Mouse (Mus musculus) limb, embryonic 12.5 days (tissue): ENCODE data around the gene Gpat3. TPM values are rescaled to one million over a fixed set of nuclear protein-coding genes. Genes with fewer than 3 reads are reported as not detected.

ENCODE experiments used
- ATAC-seq: fragments of 200-750 bp; cut with Nextera tagmentation; 2 replicates; pipeline ENCODE4 v1.8.0; 2017; ENCODE audit warnings: low read depth, moderate TSS enrichment; ENCODE audit not compliant: insufficient number of reproducible peaks, insufficient read depth, low FRiP score, low TSS enrichment
- H3K27ac ChIP-seq: fragments of 300-500 bp; sonication (generic); 2 replicates; pipeline ENCODE4 v1.5.1; 2016; ENCODE audit warnings: mild to moderate bottlenecking, moderate library complexity
- H3K27me3 ChIP-seq: fragments of 300-500 bp; sonication (generic); 2 replicates; pipeline ENCODE4 v1.6.1; 2016; ENCODE audit warnings: mild to moderate bottlenecking, moderate library complexity
- H3K36me3 ChIP-seq: fragments of 300-500 bp; sonication (generic); 2 replicates; pipeline ENCODE4 v1.6.1; 2016; ENCODE audit warnings: mild to moderate bottlenecking, moderate library complexity
- H3K4me1 ChIP-seq: fragments of 300-500 bp; sonication (generic); replicated peaks from 2 replicates; pipeline ENCODE4 v1.6.1; 2016
- H3K4me2 ChIP-seq: fragments of 300-500 bp; sonication (generic); 2 replicates; pipeline ENCODE4 v1.6.1; 2016; ENCODE audit warnings: mild to moderate bottlenecking, moderate library complexity
- H3K4me3 ChIP-seq: fragments of 300-500 bp; sonication (generic); replicated peaks from 2 replicates; pipeline ENCODE4 v1.5.1; 2016; ENCODE audit warnings: mild to moderate bottlenecking
- H3K9ac ChIP-seq: fragments of 300-500 bp; sonication (generic); replicated peaks from 2 replicates; pipeline ENCODE4 v1.6.1; 2016; ENCODE audit warnings: mild to moderate bottlenecking, moderate library complexity
- H3K9me3 ChIP-seq: fragments of 300-500 bp; sonication (generic); 2 replicates; pipeline ENCODE4 v1.6.1; 2016; ENCODE audit warnings: mild to moderate bottlenecking, moderate library complexity
- WGBS: fragments of 180-500 bp; shearing (Covaris S2); methylation state at CpG from one replicate; pipeline ENCODE4 v1.1.7; 2016; 5-methylcytosine and 5-hydroxymethylcytosine counted together
- polyA plus RNA-seq: library from polyadenylated mRNA; unstranded; fragments of >200 nt; fragmentation: Nextera tagmentation; extraction: Ambion mirVana; gene quantifications from 2 replicates; pipeline ENCODE4 v1.2.1, GENCODE M21; 2016

Gene Gpat3
- polyA plus RNA-seq, result 0.89 and 1.2 TPM in 2 replicates

- no peaks in the 10 kb centered on the region for H3K36me3 ChIP-seq
- peak within 1 kb of the TSS; percentile 98 for H3K4me2 ChIP-seq
- under 1% methylated on average over 16 of the region's 16 CpGs for WGBS
- H3K9me3 ChIP-seq, result peaks cover 12% of the 10 kb centered on the region; the same call in 1 of the 2 replicates
- H3K4me1 ChIP-seq, result peaks cover 15% of the 10 kb centered on the region
- H3K27ac ChIP-seq, result no peak within 1 kb of the TSS
- H3K9ac ChIP-seq, result peak within 1 kb of the TSS; percentile 63
- peaks cover 56% of the 10 kb centered on the region for H3K27me3 ChIP-seq
- no peak for ATAC-seq
- H3K4me3 ChIP-seq, result peak within 1 kb of the TSS; percentile 62
These were observed at the start of gene Gpat3 for GRCm38 (mm10) chr5:100845485-100845847. Gene Gpat3, plus strand, starts transcription at chr5:100845713.

GRCm38 (mm10) chr5:100798165-100798860, 47.2 kb upstream of the Gpat3 start, which contains the start of the genes Helq and Mrps18c:
Gene Helq, minus strand, starts transcription at chr5:100798598.
Gene Mrps18c, plus strand, starts transcription at chr5:100798627.
- H3K4me2 ChIP-seq, result peak within 1 kb of the TSS; percentile 93
- under 1% methylated on average over 67 of the region's 67 CpGs for WGBS
- peak within 1 kb of the TSS; percentile 76 for H3K4me3 ChIP-seq
- no peaks in the 10 kb centered on the region for H3K9me3 ChIP-seq
- ATAC-seq, result peak; percentile 96
- H3K27me3 ChIP-seq, result no peaks in the 10 kb centered on the region
- peaks cover 11% of the 10 kb centered on the region for H3K4me1 ChIP-seq
- H3K9ac ChIP-seq, result peak within 1 kb of the TSS; percentile 78
- peaks cover 49% of the 10 kb centered on the region for H3K36me3 ChIP-seq
- H3K27ac ChIP-seq, result no peak within 1 kb of the TSS

- Histone ChIP-seq H3K9me3 (no peaks in the 10 kb centered on the region), H3K4me3 (no peak overlapping the region), H3K36me3 (peaks cover 23% of the 10 kb centered on the region), H3K4me2 (no peak overlapping the region), H3K4me1 (peaks cover 5% of the 10 kb centered on the region), H3K9ac (no peak overlapping the region), H3K27me3 (no peaks in the 10 kb centered on the region), H3K27ac (no peak overlapping the region)
- WGBS, result 84% methylated on average over 4 of the region's 4 CpGs
- ATAC-seq, result no peak
These were observed 27.2 kb upstream of the Gpat3 start for GRCm38 (mm10) chr5:100818341-100818740.

GRCm38 (mm10) chr5:100819568-100820480, 25.7 kb upstream of the Gpat3 start:
- Histone ChIP-seq H3K27ac (peak overlapping the region; percentile 93), H3K9me3 (no peaks in the 10 kb centered on the region), H3K36me3 (peaks cover 11% of the 10 kb centered on the region; the same call in 1 of the 2 replicates), H3K4me1 (peaks cover 5% of the 10 kb centered on the region), H3K4me3 (peak overlapping the region; percentile 71), H3K9ac (peak overlapping the region; percentile 98), H3K4me2 (peak overlapping the region; percentile 67), H3K27me3 (no peaks in the 10 kb centered on the region)
- 32% methylated on average over 16 of the region's 16 CpGs for whole genome bisulfite sequencing
- no peak for ATAC-seq

- peak within 1 kb of the TSS; percentile 67 for H3K4me2 ChIP-seq
- peak within 1 kb of the TSS; percentile 93 for H3K27ac ChIP-seq
- WGBS, result under 1% methylated on average over 63 of the region's 63 CpGs
- H3K9ac ChIP-seq, result peak within 1 kb of the TSS; percentile 98
- no peaks in the 10 kb centered on the region for H3K9me3 ChIP-seq
- peaks cover 5% of the 10 kb centered on the region for H3K4me1 ChIP-seq
- H3K27me3 ChIP-seq, result no peaks in the 10 kb centered on the region
- H3K4me3 ChIP-seq, result peak within 1 kb of the TSS; percentile 71
- ATAC-seq, result peak; percentile 86
- peaks cover 8% of the 10 kb centered on the region; the same call in 1 of the 2 replicates for H3K36me3 ChIP-seq
These were observed 24.9 kb upstream of the Gpat3 start, which contains the start of gene Abraxas1 for GRCm38 (mm10) chr5:100820483-100821184. Gene Abraxas1, minus strand, starts transcription at chr5:100820965.

- Histone ChIP-seq H3K4me2 (peak overlapping the region; percentile 67), H3K9me3 (no peaks in the 10 kb centered on the region), H3K27ac (no peak overlapping the region), H3K4me3 (no peak overlapping the region), H3K36me3 (peaks cover under 1% of the 10 kb centered on the region; the same call in 1 of the 2 replicates), H3K27me3 (no peaks in the 10 kb centered on the region), H3K4me1 (peaks cover 5% of the 10 kb centered on the region), H3K9ac (no peak overlapping the region)
- no peak for ATAC-seq
- WGBS, result 82% methylated on average over 8 of the region's 8 CpGs
These were observed 24.1 kb upstream of the Gpat3 start for GRCm38 (mm10) chr5:100821375-100821774.

- no peak for ATAC-seq
- H3K9ac ChIP-seq, result no peak overlapping the region
- peaks cover 5% of the 10 kb centered on the region for H3K4me1 ChIP-seq
- no peak overlapping the region for H3K27ac ChIP-seq
- H3K36me3 ChIP-seq, result no peaks in the 10 kb centered on the region
- no peaks in the 10 kb centered on the region for H3K27me3 ChIP-seq
- H3K4me2 ChIP-seq, result no peak overlapping the region
- H3K4me3 ChIP-seq, result no peak overlapping the region
- WGBS, result 64% methylated on average over 7 of the region's 7 CpGs
- no peaks in the 10 kb centered on the region for H3K9me3 ChIP-seq
These were observed 22.7 kb upstream of the Gpat3 start for GRCm38 (mm10) chr5:100822826-100823225.

GRCm38 (mm10) chr5:100825975-100826374, 19.5 kb upstream of the Gpat3 start:
- Histone ChIP-seq H3K4me3 (no peak overlapping the region), H3K9me3 (no peaks in the 10 kb centered on the region), H3K27me3 (no peaks in the 10 kb centered on the region), H3K9ac (no peak overlapping the region), H3K4me2 (no peak overlapping the region), H3K36me3 (no peaks in the 10 kb centered on the region), H3K4me1 (no peaks in the 10 kb centered on the region), H3K27ac (no peak overlapping the region)
- ATAC-seq, result no peak
- 21% methylated on average over 2 of the region's 2 CpGs for WGBS

- H3K27ac ChIP-seq, result no peak overlapping the region
- ATAC-seq, result no peak
- H3K36me3 ChIP-seq, result no peaks in the 10 kb centered on the region
- no peak overlapping the region for H3K9ac ChIP-seq
- H3K4me3 ChIP-seq, result no peak overlapping the region
- no peaks in the 10 kb centered on the region for H3K27me3 ChIP-seq
- no peaks in the 10 kb centered on the region for H3K4me1 ChIP-seq
- no peaks in the 10 kb centered on the region for H3K9me3 ChIP-seq
- no peak overlapping the region for H3K4me2 ChIP-seq
- WGBS, result 59% methylated on average over 7 of the region's 7 CpGs
These were observed 19.0 kb upstream of the Gpat3 start for GRCm38 (mm10) chr5:100826531-100826930.

GRCm38 (mm10) chr5:100828701-100829100, 16.8 kb upstream of the Gpat3 start:
- WGBS, result 82% methylated on average over 3 of the region's 3 CpGs
- no peak overlapping the region for H3K27ac ChIP-seq

More at GRCm38 (mm10) chr5:100828701-100829100, 16.8 kb upstream of the Gpat3 start:
- Histone ChIP-seq H3K4me2 (no peak overlapping the region), H3K36me3 (no peaks in the 10 kb centered on the region), H3K4me1 (no peaks in the 10 kb centered on the region), H3K4me3 (no peak overlapping the region), H3K9ac (no peak overlapping the region), H3K9me3 (no peaks in the 10 kb centered on the region), H3K27me3 (0 out of 2 replicates have a peak, but pooled peaks cover 3% of the 10 kb centered on the region)
- no peak for ATAC-seq
